Mouse (Mus musculus) liver, postnatal 0 days (tissue): ENCODE measurements around the gene Ptprc.

Source experiments
- CTCF ChIP-seq: sonication (generic); IDR thresholded peaks from 2 replicates; pipeline ENCODE4 v1.5.1; 2016; ENCODE audit warnings: antibody characterized with exemption, low read depth
- EP300 ChIP-seq: IDR thresholded peaks from 2 replicates; pipeline ENCODE4 v1.6.1; 2016; ENCODE audit warnings: antibody characterized with exemption, low read depth, mild to moderate bottlenecking

DNA sequence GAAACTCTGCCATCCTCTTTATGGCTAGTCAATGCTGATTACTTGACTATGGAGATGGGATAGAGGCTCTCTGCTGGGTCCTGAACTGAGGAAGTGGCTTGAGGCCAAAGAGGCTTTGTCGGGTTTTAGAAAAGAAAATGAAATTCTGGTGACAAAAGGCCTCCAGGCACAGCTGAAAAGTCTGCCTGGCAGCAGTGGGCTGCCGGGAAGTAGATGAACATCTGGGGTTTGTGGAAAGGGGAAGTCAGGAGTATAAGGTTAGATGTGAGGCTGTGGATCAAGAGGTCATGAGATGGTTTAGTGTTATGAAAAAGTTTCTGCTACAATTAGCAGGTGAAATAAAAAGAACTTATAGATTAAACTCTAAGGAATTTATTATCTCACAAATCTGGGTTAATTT is 29.9 kb downstream of the Ptprc start:
- TF ChIP-seq CTCF = no peak
- no peak for TF ChIP-seq EP300
